Mouse (Mus musculus): ENCODE measurements at regions not wholly inside any gene's neighbourhood (a gene's known extent, or its start where the extent isn't known, plus 50 kb on each side); places are given as distances from the start of the nearest gene placed in this dataset.

DNA sequence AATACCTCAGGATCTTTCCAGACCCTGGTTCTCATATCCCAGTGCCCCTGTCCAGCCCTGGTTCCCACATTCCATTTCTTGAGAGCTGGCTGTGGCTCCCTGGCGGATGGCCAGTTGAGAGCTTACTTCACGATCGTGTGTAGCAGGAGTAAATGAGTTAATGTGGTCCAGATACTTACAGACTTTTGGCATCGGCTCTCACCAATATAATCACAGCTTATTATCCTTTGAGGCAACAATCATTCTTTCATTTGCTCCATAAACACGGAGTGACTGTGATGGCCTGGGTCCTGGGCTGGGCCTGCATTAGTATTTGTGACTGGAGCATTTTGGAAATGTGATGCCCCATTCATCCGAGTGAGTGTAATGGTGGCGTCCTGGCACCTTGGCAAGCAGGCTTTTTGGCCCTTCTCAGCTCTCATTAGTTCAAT is 103.5 kb downstream of the Btg1 start:
- no peaks in the 10 kb centered on the region for H3K36me3 ChIP-seq (ENCODE audit: control insufficient read depth, insufficient read depth, low read length)
- 79% methylated on average over 7 of the region's 7 CpGs for WGBS
- peak; percentile 49 for DNase-seq
- H3K4me2 ChIP-seq (ENCODE audit: low read length), result no peak overlapping the region
- peaks cover 21% of the 10 kb centered on the region for H3K4me1 ChIP-seq (ENCODE audit: control insufficient read depth, insufficient read depth, low read length)
- H3K9me3 ChIP-seq (ENCODE audit: control insufficient read depth, low read length), result no peaks in the 10 kb centered on the region
- ATAC-seq (ENCODE audit: low FRiP score, low TSS enrichment), result no peak
- no peaks in the 10 kb centered on the region for H3K27me3 ChIP-seq (ENCODE audit: control insufficient read depth, insufficient read depth, low read length)
- no peak overlapping the region for H3K9ac ChIP-seq (replicated peaks; ENCODE audit: low read length)
- H3K4me3 ChIP-seq (replicated peaks; ENCODE audit: low read depth, low read length), result no peak overlapping the region
- no peak overlapping the region for H3K27ac ChIP-seq (replicated peaks; ENCODE audit: low read depth, low read length)

DNA sequence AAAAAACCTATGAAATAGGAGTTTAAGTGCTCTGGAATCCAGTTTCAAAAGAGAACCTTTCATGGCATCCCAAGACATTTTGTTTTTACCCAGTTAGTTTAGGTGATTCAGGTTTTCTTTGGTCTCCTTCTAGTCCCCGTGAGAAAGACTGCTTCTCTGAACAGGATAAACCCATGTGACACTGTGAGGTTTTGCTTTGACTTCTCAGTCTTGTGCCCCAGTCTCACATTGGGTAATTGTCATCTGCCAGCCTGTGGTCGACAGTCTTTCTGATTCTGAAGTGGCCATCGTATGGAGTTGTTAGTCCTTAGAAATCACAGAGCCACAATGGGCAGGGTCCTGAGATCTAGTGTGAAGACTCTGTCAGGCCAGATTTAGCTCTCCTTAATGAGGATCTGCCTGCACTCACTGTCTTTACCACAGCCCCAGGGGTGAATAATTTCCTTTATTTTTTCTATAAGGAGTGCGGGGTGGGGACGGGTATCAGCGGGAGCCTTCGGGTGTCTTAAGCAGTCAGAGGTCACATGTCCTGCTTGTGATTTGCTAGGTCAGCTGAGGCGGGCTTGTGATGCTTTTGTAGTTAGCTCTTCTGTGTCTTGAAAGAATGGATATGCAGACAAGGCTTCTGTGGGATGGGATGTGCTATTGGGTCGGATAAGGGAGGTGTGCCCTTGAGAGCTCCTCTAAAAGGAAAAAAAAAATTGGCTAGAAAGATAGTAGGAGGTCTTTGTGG is 104.3 kb downstream of the Btg1 start:
- 13% methylated on average over 9 of the region's 9 CpGs for WGBS
- peaks cover 21% of the 10 kb centered on the region for H3K4me1 ChIP-seq (ENCODE audit: control insufficient read depth, insufficient read depth, low read length)
- no peak overlapping the region for H3K4me2 ChIP-seq (ENCODE audit: low read length)
- no peaks in the 10 kb centered on the region for H3K27me3 ChIP-seq (ENCODE audit: control insufficient read depth, insufficient read depth, low read length)
- H3K9ac ChIP-seq (replicated peaks; ENCODE audit: low read length), result no peak overlapping the region
- peak; percentile 55 for DNase-seq
- H3K4me3 ChIP-seq (replicated peaks; ENCODE audit: low read depth, low read length), result no peak overlapping the region
- no peak overlapping the region for H3K27ac ChIP-seq (replicated peaks; ENCODE audit: low read depth, low read length)
- H3K9me3 ChIP-seq (ENCODE audit: control insufficient read depth, low read length), result no peaks in the 10 kb centered on the region
- no peaks in the 10 kb centered on the region for H3K36me3 ChIP-seq (ENCODE audit: control insufficient read depth, insufficient read depth, low read length)
- ATAC-seq (ENCODE audit: low FRiP score, low TSS enrichment), result no peak

DNA sequence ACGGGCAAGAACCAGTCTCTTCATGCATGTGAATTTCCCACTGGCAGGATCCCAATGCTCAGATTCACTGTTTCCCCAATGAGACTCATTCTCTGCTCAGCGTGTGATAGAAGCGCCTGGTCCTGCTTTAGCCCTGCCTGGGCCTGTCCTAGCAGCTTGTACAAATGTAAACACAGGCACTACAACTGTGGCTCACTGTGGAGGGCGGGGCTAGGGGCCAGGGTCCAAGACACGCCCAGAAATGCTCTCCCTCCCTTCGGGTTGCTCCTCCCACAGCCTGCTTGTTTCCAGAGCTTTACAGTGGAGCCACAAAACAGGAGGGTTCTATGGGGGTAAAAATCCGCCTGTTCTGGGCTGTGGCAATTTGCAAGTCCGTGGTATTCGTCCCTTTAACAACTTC is 105.7 kb downstream of the Btg1 start:
- H3K27ac ChIP-seq (replicated peaks; ENCODE audit: low read depth, low read length), result no peak overlapping the region
- DNase-seq (peak; percentile 68), ATAC-seq (ENCODE audit: low FRiP score, low TSS enrichment) (peak; percentile 76)
- 31% methylated on average over 9 of the region's 9 CpGs for WGBS
- no peak overlapping the region for H3K9ac ChIP-seq (replicated peaks; ENCODE audit: low read length)
- peaks cover 16% of the 10 kb centered on the region for H3K4me1 ChIP-seq (ENCODE audit: control insufficient read depth, insufficient read depth, low read length)
- no peaks in the 10 kb centered on the region for H3K27me3 ChIP-seq (ENCODE audit: control insufficient read depth, insufficient read depth, low read length)
- H3K36me3 ChIP-seq (ENCODE audit: control insufficient read depth, insufficient read depth, low read length), result no peaks in the 10 kb centered on the region
- no peak overlapping the region for H3K4me2 ChIP-seq (ENCODE audit: low read length)
- H3K4me3 ChIP-seq (replicated peaks; ENCODE audit: low read depth, low read length), result no peak overlapping the region
- H3K9me3 ChIP-seq (ENCODE audit: control insufficient read depth, low read length), result no peaks in the 10 kb centered on the region

DNA sequence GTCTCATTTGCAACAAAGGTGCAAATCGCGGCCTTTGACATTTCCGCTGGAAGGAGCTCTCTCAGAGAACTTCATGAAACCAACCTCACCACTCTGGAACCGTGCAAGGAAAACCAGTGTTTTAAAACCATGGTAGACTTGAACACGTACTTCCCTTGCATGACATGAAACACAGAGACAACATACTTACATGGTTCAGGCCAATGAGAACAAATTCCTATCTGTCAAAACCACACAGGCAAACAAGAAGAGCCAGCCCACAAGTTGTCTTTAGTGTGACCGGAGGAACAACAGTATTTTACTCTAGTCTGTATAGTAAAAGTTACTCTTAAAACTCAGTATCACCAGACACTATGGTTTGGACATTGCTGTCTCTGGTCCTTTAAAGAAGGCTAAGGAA is 106.3 kb downstream of the Btg1 start:
- H3K36me3 ChIP-seq (ENCODE audit: control insufficient read depth, insufficient read depth, low read length), result no peaks in the 10 kb centered on the region
- no peak for DNase-seq

DNA sequence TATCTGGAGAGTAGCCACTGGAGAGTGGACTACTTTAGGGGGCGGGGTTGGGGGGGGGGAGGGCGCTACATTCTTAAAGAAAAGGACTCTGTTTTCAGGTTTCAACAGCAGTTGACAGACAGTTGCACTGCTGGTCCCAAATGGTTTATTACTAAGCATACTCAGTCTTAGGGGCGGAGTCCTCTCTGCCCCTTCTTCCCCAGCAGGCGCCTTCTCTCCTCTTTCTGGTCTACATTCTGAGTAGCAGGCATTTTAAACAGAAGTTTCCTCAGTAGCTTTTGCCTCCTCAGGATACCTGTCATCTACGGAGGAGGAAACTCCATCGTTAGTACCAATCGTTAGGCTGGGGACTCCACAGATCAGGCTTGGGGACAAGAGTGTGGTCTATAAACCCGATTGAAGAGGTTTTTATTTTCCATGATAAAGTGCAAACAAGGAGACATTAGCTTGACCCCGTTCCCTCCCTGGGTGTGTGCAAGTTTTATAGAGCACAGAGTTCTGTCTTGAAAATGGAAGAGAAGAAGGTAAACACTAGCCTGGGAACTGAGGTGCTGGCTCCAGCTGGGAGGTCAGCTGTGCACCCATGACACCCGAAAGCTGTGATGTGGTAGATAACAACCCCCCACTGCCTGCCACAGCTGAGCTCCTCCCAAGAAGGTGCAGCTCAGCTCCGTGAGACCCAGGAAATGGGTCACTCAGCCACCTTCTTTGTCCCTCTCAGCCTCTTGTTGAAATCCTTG is 107.8 kb downstream of the Btg1 start:
- Histone ChIP-seq H3K4me1 (ENCODE audit: control insufficient read depth, insufficient read depth, low read length) (peaks cover 14% of the 10 kb centered on the region), H3K36me3 (ENCODE audit: control insufficient read depth, insufficient read depth, low read length) (no peaks in the 10 kb centered on the region), H3K4me2 (ENCODE audit: low read length) (no peak overlapping the region), H3K4me3 (replicated peaks; ENCODE audit: low read depth, low read length) (no peak overlapping the region), H3K27me3 (ENCODE audit: control insufficient read depth, insufficient read depth, low read length) (no peaks in the 10 kb centered on the region), H3K9ac (replicated peaks; ENCODE audit: low read length) (no peak overlapping the region), H3K27ac (replicated peaks; ENCODE audit: low read depth, low read length) (no peak overlapping the region), H3K9me3 (ENCODE audit: control insufficient read depth, low read length) (no peaks in the 10 kb centered on the region)
- WGBS, result 61% methylated on average over 11 of the region's 11 CpGs
- no peak for ATAC-seq (ENCODE audit: low FRiP score, low TSS enrichment)
- DNase-seq, result no peak

More for the DNA sequence above, 106.3 kb downstream of the Btg1 start:
- H3K27me3 ChIP-seq (ENCODE audit: control insufficient read depth, insufficient read depth, low read length), result no peaks in the 10 kb centered on the region
- no peak overlapping the region for H3K27ac ChIP-seq (replicated peaks; ENCODE audit: low read depth, low read length)
- 93% methylated on average over 6 of the region's 6 CpGs for WGBS
- no peak for ATAC-seq (ENCODE audit: low FRiP score, low TSS enrichment)
- H3K4me3 ChIP-seq (replicated peaks; ENCODE audit: low read depth, low read length), result no peak overlapping the region
- H3K4me2 ChIP-seq (ENCODE audit: low read length), result no peak overlapping the region
- no peak overlapping the region for H3K9ac ChIP-seq (replicated peaks; ENCODE audit: low read length)
- H3K9me3 ChIP-seq (ENCODE audit: control insufficient read depth, low read length), result no peaks in the 10 kb centered on the region
- peaks cover 14% of the 10 kb centered on the region for H3K4me1 ChIP-seq (ENCODE audit: control insufficient read depth, insufficient read depth, low read length)

DNA sequence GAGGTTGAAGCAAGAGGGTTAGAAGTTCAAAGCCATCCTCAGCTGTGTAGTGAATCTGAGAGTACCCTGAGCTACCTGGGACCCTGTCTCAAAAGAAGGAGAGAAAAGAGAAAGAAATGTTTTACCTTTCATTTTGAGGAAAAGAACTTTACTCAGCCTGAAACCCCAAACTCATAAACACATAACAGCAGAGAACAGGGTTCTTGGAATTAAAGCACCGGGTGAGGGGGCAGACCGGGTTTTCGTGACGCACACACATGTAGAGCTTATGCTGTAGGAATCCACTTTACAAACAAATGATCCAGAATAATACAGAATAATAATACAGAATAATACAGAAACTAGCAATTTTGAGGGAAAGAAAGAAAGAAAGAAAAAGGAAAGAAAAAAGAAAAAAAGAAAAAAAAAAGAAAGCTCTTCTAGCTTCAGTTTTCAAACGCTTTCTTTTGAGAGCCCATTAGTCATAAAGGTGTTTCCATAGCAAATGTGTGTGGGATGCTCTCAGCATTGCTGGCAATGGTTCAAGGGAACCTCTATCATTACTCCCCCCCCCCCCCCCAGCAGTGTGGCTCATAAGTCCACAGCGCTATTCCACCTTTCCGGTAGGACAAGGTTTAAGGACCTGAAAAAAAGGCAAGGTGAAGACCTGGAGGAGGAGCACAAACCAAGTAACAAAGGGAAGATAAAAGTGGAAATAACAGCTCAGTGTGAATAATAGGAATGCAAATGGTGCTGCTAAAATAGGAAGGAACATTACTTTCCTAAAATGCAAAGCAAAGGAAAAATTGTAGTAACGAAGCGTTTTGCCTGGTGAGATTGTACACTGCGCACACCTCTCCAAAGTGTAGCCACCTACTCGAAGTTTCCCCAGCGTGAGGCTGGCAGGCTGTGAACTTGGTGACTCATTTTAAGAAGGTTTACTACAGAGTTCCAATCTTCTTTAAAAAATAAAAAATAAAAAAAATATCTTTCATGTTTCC is 110.3 kb downstream of the Btg1 start:
- H3K27me3 ChIP-seq (ENCODE audit: control insufficient read depth, insufficient read depth, low read length), result no peaks in the 10 kb centered on the region
- DNase-seq (no peak), ATAC-seq (ENCODE audit: low FRiP score, low TSS enrichment) (no peak)
- H3K4me1 ChIP-seq (ENCODE audit: control insufficient read depth, insufficient read depth, low read length), result peaks cover 2% of the 10 kb centered on the region; the same call in 1 of the 2 replicates
- no peak overlapping the region for H3K27ac ChIP-seq (replicated peaks; ENCODE audit: low read depth, low read length)
- no peak overlapping the region for H3K4me2 ChIP-seq (ENCODE audit: low read length)
- H3K4me3 ChIP-seq (replicated peaks; ENCODE audit: low read depth, low read length), result no peak overlapping the region
- no peaks in the 10 kb centered on the region for H3K9me3 ChIP-seq (ENCODE audit: control insufficient read depth, low read length)
- 92% methylated on average over 12 of the region's 12 CpGs for WGBS
- no peaks in the 10 kb centered on the region for H3K36me3 ChIP-seq (ENCODE audit: control insufficient read depth, insufficient read depth, low read length)
- H3K9ac ChIP-seq (replicated peaks; ENCODE audit: low read length), result no peak overlapping the region

DNA sequence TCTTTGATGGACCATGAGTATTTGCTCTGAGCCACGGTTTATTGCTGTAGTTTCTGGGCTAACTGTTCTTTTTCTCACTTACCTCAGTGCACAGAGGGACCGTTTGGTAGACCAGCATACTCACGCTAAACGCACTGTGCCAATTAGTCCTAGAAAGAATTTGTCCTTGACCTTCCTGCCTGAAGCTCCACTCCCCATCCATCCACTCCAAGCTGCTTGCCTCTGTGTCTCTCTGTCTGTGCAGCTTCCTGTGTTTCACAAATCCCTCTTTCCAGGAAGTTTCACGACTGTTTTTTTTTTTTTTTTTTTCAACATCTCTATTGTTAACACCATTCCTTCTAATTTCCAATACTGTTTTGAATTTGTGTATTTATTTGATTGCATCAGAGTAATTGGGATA is 116.8 kb downstream of the Btg1 start:
- Histone ChIP-seq H3K9ac (replicated peaks; ENCODE audit: low read length) (no peak overlapping the region), H3K27me3 (ENCODE audit: control insufficient read depth, insufficient read depth, low read length) (no peaks in the 10 kb centered on the region), H3K27ac (replicated peaks; ENCODE audit: low read depth, low read length) (no peak overlapping the region), H3K9me3 (ENCODE audit: control insufficient read depth, low read length) (no peaks in the 10 kb centered on the region), H3K4me1 (ENCODE audit: control insufficient read depth, insufficient read depth, low read length) (no peaks in the 10 kb centered on the region), H3K36me3 (ENCODE audit: control insufficient read depth, insufficient read depth, low read length) (no peaks in the 10 kb centered on the region), H3K4me3 (replicated peaks; ENCODE audit: low read depth, low read length) (no peak overlapping the region), H3K4me2 (ENCODE audit: low read length) (no peak overlapping the region)
- DNase-seq (no peak), ATAC-seq (ENCODE audit: low FRiP score, low TSS enrichment) (no peak)
- 73% methylated on average over 5 of the region's 5 CpGs for WGBS

DNA sequence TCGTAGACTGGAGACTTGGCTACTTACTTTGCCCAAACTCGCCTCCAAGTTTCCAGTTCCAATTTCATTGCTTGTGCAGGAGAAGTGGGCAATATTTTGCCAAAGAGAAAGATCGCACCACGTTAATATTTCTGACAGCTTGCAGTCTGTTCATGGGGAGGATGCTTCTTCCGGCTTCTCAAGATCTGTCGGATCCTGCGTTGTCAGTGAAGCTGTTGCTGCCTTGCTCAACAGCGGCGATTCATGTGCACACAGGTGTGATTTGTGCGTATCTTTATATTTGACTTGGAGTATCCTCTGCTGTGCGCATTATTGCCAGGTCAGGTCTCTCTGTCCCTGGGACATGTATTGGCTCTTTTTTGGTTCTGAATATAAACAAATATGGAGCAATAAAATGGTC is 118.3 kb downstream of the Btg1 start:
- Histone ChIP-seq H3K4me2 (ENCODE audit: low read length) (no peak overlapping the region), H3K4me1 (ENCODE audit: control insufficient read depth, insufficient read depth, low read length) (no peaks in the 10 kb centered on the region), H3K36me3 (ENCODE audit: control insufficient read depth, insufficient read depth, low read length) (no peaks in the 10 kb centered on the region), H3K9ac (replicated peaks; ENCODE audit: low read length) (no peak overlapping the region), H3K27ac (replicated peaks; ENCODE audit: low read depth, low read length) (no peak overlapping the region), H3K27me3 (ENCODE audit: control insufficient read depth, insufficient read depth, low read length) (no peaks in the 10 kb centered on the region), H3K4me3 (replicated peaks; ENCODE audit: low read depth, low read length) (no peak overlapping the region), H3K9me3 (ENCODE audit: control insufficient read depth, low read length) (no peaks in the 10 kb centered on the region)
- DNase-seq (no peak), ATAC-seq (ENCODE audit: low FRiP score, low TSS enrichment) (no peak)
- 94% methylated on average over 11 of the region's 11 CpGs for WGBS
